Mouse (Mus musculus) kidney, adult 2 months (tissue): ENCODE data around the gene Numb.

ENCODE experiments used
- CTCF ChIP-seq: fragments of 200-500 bp; conservative IDR thresholded peaks from 2 replicates; pipeline ENCODE4 v1.5.1; 2011; ENCODE audit warnings: low read depth, mild to moderate bottlenecking, control low read depth, low read length, moderate library complexity, mixed read lengths; ENCODE audit not compliant: insufficient read depth, insufficient read length
- POLR2A ChIP-seq: fragments of 200-500 bp; IDR thresholded peaks from one replicate; pipeline ENCODE4 v1.6.1; 2011; ENCODE audit warnings: low read depth, low read length, control low read depth

GRCm38 (mm10) chr12:83848595-83849231, 73.0 kb downstream of the Numb start:
- TF ChIP-seq POLR2A (no peak), CTCF (no peak)
